Mouse (Mus musculus): ENCODE data around the gene Lrrc15. TPM values are rescaled to one million over a fixed set of nuclear protein-coding genes. Genes with fewer than 3 reads are reported as not detected.

The Lrrc15 gene
- polyA plus RNA-seq, 1 experiment from 2014 or later, result 0.24 TPM

DNA sequence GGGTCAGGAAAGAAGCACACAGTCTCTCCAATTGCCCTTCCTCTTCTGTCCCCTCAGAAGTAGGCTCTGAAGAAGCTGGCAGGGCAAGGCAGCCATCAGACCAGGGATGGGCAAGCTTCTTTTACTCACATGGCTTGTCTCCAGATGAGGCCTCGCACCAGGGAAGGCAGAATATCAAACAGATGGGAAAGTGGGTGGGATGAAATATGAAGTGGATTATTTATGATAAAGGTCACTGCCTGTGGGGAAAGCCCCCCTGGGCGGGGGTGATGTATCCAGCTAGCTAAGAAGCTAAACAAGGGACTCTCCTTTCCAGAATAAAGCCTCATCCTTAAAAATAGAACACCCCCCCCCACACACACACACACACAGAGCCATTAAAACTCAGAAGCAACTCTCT is 47.5 kb downstream of the Lrrc15 start:
- no peaks in the 10 kb centered on the region for H3K9me3 ChIP-seq
- H3K36me3 ChIP-seq, result no peaks in the 10 kb centered on the region
- H3K4me3 ChIP-seq, result peak overlapping the region; percentile 53; the same call in 1 of the 2 replicates
- no peak overlapping the region for H3K27ac ChIP-seq (replicated peaks)
- peak overlapping the region; percentile 76; the same call in 1 of the 2 replicates for H3K9ac ChIP-seq
- peaks cover 27% of the 10 kb centered on the region for H3K4me1 ChIP-seq
- 47% methylated on average over 2 of the region's 2 CpGs for WGBS
- peaks cover 76% of the 10 kb centered on the region for H3K27me3 ChIP-seq (replicated peaks)
- ATAC-seq (ENCODE audit: extremely low read depth, insufficient number of reproducible peaks, low FRiP score, low TSS enrichment), result no peak
- peak overlapping the region; percentile 83 for H3K4me2 ChIP-seq

DNA sequence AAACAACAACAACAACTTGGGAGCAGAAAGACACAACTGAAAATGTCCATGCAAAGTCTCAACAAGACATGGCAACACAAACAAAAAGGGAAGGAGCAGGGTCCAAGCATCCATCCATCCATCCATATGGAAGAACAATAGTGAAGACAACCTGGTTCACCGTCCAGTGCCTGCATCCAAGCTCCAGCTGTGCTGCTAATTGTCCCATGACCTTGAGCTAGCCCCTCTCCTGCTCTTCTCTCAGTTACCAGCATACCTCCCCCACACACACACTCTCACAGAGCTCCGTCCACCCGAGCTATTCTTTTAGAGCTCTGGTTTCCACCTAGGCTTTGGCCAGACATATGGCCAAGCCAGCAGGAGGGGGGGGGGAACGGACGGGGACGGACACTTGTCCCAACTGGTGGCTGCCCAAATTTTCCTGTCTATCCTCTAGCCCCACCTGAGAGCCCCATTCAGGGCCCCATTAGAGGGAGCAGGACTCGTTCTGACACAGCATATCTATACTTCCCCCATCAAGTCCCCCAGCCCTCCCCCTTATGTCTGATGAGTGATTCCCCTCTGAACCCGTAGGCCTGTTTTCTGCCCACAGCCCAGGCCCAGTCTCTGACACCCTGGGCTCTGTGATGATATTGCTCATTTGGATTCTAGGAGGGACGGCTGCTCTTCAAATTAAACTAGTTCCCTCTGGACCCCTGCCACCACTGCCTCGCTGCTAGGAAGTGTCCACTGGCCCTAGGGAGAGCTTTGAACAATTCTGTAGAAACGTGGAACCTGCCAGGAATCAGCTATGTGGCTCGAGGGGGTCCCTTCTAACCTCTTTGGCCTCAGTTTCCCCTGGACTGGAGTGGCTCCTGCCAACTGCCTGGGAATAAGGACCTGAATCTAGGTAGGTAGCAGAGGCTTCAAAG is 48.2 kb downstream of the Lrrc15 start:
- Histone ChIP-seq H3K4me2 (no peak overlapping the region), H3K27ac (replicated peaks) (no peak overlapping the region), H3K27me3 (replicated peaks) (peaks cover 70% of the 10 kb centered on the region), H3K4me3 (no peak overlapping the region), H3K9ac (0 out of 2 replicates have a peak overlapping the region, but pooled peaks have one; percentile 6), H3K9me3 (no peaks in the 10 kb centered on the region), H3K36me3 (no peaks in the 10 kb centered on the region), H3K4me1 (peaks cover 27% of the 10 kb centered on the region)
- ATAC-seq (ENCODE audit: extremely low read depth, insufficient number of reproducible peaks, low FRiP score, low TSS enrichment), result no peak
- WGBS, result 55% methylated on average over 12 of the region's 12 CpGs

GRCm38 (mm10) chr16:30234077-30234476 is 49.0 kb downstream of the Lrrc15 start:
- peaks cover 27% of the 10 kb centered on the region for H3K4me1 ChIP-seq
- H3K9me3 ChIP-seq, result no peaks in the 10 kb centered on the region
- no peak overlapping the region for H3K4me3 ChIP-seq
- WGBS, result 49% methylated on average over 8 of the region's 8 CpGs
- no peak overlapping the region for H3K4me2 ChIP-seq
- no peak overlapping the region for H3K27ac ChIP-seq (replicated peaks)
- H3K9ac ChIP-seq, result no peak overlapping the region
- peaks cover 67% of the 10 kb centered on the region for H3K27me3 ChIP-seq (replicated peaks)
- no peaks in the 10 kb centered on the region for H3K36me3 ChIP-seq
- ATAC-seq (ENCODE audit: extremely low read depth, insufficient number of reproducible peaks, low FRiP score, low TSS enrichment), result no peak

DNA sequence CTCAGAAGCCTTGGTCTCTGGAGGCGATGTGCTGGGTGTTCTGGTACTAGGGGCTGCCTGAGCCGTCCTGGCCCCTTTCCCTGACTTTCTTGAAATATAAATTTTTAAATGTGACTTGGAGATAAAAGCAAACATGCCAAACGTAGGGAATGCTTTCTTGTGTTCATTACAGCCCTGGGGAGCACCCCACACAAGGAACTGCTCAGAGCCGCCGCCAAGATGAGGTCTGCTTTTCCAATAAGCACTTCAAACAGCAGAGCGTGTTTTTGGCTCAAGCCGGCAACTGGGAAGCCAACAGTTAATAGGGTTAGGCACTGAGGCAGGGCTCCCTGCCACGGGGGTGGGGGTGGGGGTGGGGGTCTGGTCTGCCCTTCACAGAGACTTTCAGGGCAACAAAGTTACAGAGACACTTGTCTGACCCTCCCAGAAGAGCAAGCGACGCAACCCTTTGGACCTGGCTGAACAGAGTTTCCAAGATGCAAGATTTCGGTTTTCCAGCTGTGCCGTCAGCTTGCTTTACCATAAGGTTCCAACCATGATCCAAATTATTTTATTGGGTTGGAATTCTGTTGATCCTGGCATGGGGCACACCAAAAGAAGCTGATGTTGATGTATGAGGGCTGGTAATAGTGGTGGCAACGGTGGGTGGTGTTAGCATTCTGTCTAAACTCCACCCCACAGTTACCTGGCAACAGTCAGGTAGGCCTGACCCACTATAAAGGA is 51.0 kb downstream of the Lrrc15 start:
- peaks cover 56% of the 10 kb centered on the region for H3K27me3 ChIP-seq (replicated peaks)
- ATAC-seq (ENCODE audit: extremely low read depth, insufficient number of reproducible peaks, low FRiP score, low TSS enrichment), result no peak
- WGBS, result 37% methylated on average over 13 of the region's 13 CpGs
- H3K4me2 ChIP-seq, result no peak overlapping the region
- no peak overlapping the region for H3K9ac ChIP-seq
- H3K36me3 ChIP-seq, result no peaks in the 10 kb centered on the region
- H3K27ac ChIP-seq (replicated peaks), result no peak overlapping the region
- H3K4me1 ChIP-seq, result peaks cover 33% of the 10 kb centered on the region
- no peaks in the 10 kb centered on the region for H3K9me3 ChIP-seq
- no peak overlapping the region for H3K4me3 ChIP-seq

DNA sequence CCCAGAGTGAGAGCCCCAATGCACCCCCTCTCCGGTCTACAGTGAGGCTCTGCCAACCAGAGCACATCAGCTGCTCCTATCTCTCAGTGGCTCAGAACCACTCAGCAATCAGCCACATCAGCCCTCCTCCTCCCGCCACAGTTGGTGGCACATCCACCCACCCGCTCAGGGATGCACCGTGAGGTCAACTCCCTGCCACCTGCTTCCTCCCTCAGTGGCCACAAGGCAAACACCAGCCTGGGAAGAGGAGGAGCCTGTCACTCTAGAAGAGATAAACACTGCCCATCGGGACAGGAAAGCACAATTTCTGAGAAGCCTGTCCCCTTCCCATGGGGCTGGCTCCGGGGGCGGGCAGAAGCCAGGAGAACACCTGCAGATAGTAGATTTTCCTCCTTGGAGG is 55.7 kb downstream of the Lrrc15 start:
- H3K36me3 ChIP-seq, result no peaks in the 10 kb centered on the region
- no peak overlapping the region for H3K27ac ChIP-seq (replicated peaks)
- H3K27me3 ChIP-seq (replicated peaks), result peaks cover 25% of the 10 kb centered on the region
- H3K4me1 ChIP-seq, result peaks cover 9% of the 10 kb centered on the region; the same call in 1 of the 2 replicates
- H3K9ac ChIP-seq, result no peak overlapping the region
- 31% methylated on average over 7 of the region's 7 CpGs for WGBS
- no peak for ATAC-seq (ENCODE audit: extremely low read depth, insufficient number of reproducible peaks, low FRiP score, low TSS enrichment)
- no peak overlapping the region for H3K4me2 ChIP-seq
- H3K9me3 ChIP-seq, result no peaks in the 10 kb centered on the region
- H3K4me3 ChIP-seq, result no peak overlapping the region

GRCm38 (mm10) chr16:30221161-30221782 is 61.8 kb downstream of the Lrrc15 start:
- Histone ChIP-seq H3K9me3 (no peaks in the 10 kb centered on the region), H3K9ac (no peak overlapping the region), H3K27me3 (replicated peaks) (peaks cover 29% of the 10 kb centered on the region; the same call in 1 of the 2 replicates), H3K36me3 (no peaks in the 10 kb centered on the region), H3K27ac (replicated peaks) (no peak overlapping the region), H3K4me3 (no peak overlapping the region), H3K4me1 (no peaks in the 10 kb centered on the region), H3K4me2 (no peak overlapping the region)
- 78% methylated on average over 13 of the region's 13 CpGs for WGBS
- no peak for ATAC-seq (ENCODE audit: extremely low read depth, insufficient number of reproducible peaks, low FRiP score, low TSS enrichment)

Other genes starting within 250 kb of the Lrrc15 start
- 19.9 and 21.4 TPM in 2 replicates for gene Hes1, start 218.9 kb downstream of the Lrrc15 start, polyA plus RNA-seq (2015; fragmentation: Nextera tagmentation; extraction: Ambion mirVana)
- 0.08 TPM in 1 of 2 replicates, not detected in the other for gene Cpn2, start 15.8 kb downstream of the Lrrc15 start, polyA plus RNA-seq (2015; fragmentation: Nextera tagmentation; extraction: Ambion mirVana)
- gene Gp5, start 27.5 kb upstream of the Lrrc15 start, polyA plus RNA-seq (2015; fragmentation: Nextera tagmentation; extraction: Ambion mirVana), result 1.8 and 2.4 TPM in 2 replicates
- gene Atp13a3, start 122.7 kb upstream of the Lrrc15 start, polyA plus RNA-seq (2015; fragmentation: Nextera tagmentation; extraction: Ambion mirVana), result 6.8 and 7.3 TPM in 2 replicates